In genomic region chr8:49359671-49360070, GRCm38 (mm10) we compare ENCODE assay signal across 18 mouse cellular contexts.
"Had no signal": no experiment of that assay in that cellular context is flagged by ENCODE, and none has a peak within 500 bp of the region (broad histone marks: within the 10 kb centered on the region; RNA-seq: fewer than 3 reads in every experiment).

No protein-coding gene starts in this region.

- H3K4me3 ChIP-seq: midbrain, embryonic 10.5 days; midbrain, embryonic 12.5 days; myocyte; neural tube, embryonic 13.5 days; neural tube, embryonic 15.5 days had no signal

- H3K9ac ChIP-seq: lung, embryonic 14.5 days; midbrain, embryonic 12.5 days; neural tube, embryonic 13.5 days; neural tube, embryonic 15.5 days had no signal

- H3K27ac ChIP-seq: midbrain, embryonic 10.5 days; midbrain, embryonic 12.5 days; neural tube, embryonic 13.5 days; neural tube, embryonic 15.5 days had no signal

- DNase-seq: lung, adult 18-20 months; lung, embryonic 14.5 days; lung, postnatal 10 days; lung, postnatal 4 days; midbrain, embryonic 14.5 days; right cerebral cortex, adult 18-20 months; right cerebral cortex, postnatal 25 days; right cerebral cortex, postnatal 4 days; spleen, adult 18-20 months; thymus, adult 18-20 months; thymus, postnatal 14 days; thymus, postnatal 36 days had no signal

- ATAC-seq: midbrain, embryonic 16.5 days had no signal

- H3K9me3 ChIP-seq: midbrain, embryonic 10.5 days; midbrain, embryonic 12.5 days; neural tube, embryonic 13.5 days; neural tube, embryonic 15.5 days had no signal

- H3K4me2 ChIP-seq: lung, embryonic 14.5 days; midbrain, embryonic 12.5 days; neural tube, embryonic 13.5 days; neural tube, embryonic 15.5 days had no signal

- H3K27me3 ChIP-seq: midbrain, embryonic 12.5 days; neural tube, embryonic 13.5 days; neural tube, embryonic 15.5 days had no signal

- H3K4me1 ChIP-seq: neural tube, embryonic 15.5 days had no signal

- H3K36me3 ChIP-seq: midbrain, embryonic 10.5 days; midbrain, embryonic 12.5 days; neural tube, embryonic 13.5 days; neural tube, embryonic 15.5 days had no signal
